Comparison of ENCODE assay signal across 1 mouse cellular context in the genomic region with DNA sequence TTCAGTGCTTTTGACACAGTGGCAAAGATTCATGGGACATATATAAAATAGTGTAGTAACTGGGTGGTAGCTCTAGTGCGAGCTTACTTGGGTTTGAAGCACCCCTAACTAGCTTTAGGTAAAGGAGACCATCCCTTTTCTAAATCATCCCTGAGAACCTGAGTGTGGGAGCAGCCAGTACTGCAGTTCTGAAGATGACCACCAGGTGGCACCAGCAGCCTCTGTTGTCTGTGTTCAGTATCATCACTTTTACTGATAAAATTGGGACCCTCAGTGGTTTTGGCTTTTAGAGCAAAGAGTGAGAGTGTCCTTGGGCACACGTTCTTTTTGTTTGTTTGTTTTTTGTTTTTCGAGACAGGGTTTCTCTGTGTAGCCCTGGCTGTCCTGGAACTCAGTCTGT.
A peak's percentile ranks its signal among the peaks of the same experiment; 100 is the strongest.
TF ChIP-seq lines count a peak whose summit lies in the region.

No protein-coding gene starts in this region.

TF ChIP-seq in ES-E14, 5 proteins besides CTCF, POLR2A, EP300 and RAD21:
- TF ChIP-seq ZC3H11A (IDR thresholded peaks at IDR 0.05; ENCODE audit: borderline replicate concordance, low read depth, low read length) (peak; percentile 37; the same call in 1 of the 2 replicates), MAFK (IDR thresholded peaks at IDR 0.05; ENCODE audit: insufficient read depth, low read depth, low read length) (no peak)
